Mouse (Mus musculus) embryo, embryonic 9.5 days (tissue): ENCODE measurements at regions not wholly inside any gene's neighbourhood (a gene's known extent, or its start where the extent isn't known, plus 50 kb on each side); places are given as distances from the start of the nearest gene placed in this dataset.

ENCODE experiments used
- DNase-seq: peaks from one replicate; pipeline ENCODE4 v3.0.0-alpha.2; 2017; ENCODE audit errors: extremely low spot score

DNA sequence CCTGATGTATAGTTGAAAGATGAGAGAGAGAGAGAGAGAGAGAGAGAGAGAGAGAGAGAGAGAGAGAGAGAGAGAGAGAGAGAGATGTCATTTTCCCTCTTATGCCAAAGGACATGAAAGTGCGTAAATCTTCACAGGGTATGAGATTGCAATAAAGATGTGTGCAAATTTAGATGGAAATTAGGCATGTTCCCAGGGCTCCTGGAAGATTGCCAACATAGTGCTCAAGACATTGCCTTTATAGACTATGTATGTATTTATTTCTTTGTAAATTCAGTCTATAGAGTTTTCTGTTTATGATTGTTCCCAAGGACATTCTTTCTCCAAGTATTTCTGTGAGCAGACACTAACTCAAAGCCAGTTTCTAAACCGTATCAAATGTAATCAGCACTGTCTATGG lies 376.5 kb upstream of the Zeb2 start:
- DNase-seq = no peak

DNA sequence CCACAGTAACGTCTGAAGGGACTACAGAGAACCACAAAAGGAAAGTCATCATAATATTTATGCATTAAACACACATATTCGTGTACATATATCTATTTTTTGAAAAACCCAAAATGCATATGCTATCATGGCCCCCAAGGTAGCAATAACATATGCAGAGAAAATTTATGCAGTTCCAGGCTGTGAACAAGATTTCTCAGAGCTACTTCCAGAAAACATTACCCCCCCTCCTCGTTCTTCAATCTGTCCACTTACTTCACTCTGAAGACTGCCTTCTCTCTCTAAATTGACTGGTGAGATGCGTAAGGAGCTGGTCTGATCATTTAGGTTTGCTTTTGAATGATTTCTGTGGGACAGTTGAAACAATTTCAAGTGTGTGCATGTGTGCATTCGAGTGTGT lies 369.3 kb upstream of the Zeb2 start:
- DNase-seq = no peak

DNA sequence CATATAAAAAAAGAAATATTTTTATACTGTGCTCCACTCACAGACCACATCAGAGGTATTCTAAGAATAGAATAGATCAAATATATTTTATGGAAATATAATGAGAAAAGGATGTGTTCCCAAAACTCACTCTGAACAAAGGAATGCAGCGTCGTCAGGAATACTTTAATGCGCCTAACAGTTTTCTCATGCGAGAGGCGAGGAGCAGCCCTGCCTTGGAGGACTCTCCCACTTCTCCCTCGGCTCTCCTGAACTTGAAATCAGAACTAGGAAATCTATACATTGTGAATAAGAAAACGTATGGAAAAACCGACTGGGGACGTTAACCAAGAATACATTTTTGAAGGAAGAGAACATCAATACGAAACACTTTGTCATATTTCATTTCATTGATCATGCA lies 368.3 kb upstream of the Zeb2 start:
- no peak for DNase-seq

DNA sequence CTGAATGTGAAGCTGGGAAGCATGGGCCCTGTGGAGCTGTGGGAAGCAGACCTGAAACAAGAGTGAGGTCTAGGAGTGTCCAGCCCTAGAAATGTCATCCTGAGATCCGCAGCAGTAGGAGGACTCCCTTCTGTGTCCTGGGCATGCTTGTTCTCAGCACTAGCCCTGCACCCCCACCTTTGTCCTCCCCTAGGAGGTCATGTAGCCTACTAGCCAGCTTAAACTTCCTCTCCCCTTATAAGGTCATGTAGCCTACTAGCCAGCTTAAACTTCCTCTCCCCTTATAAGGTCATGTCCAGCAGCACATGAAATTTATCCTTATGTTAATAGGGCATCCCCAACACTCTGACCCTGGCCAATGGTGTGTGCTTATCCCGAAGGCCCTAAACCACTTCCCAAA lies 363.5 kb upstream of the Zeb2 start:
- no peak for DNase-seq

DNA sequence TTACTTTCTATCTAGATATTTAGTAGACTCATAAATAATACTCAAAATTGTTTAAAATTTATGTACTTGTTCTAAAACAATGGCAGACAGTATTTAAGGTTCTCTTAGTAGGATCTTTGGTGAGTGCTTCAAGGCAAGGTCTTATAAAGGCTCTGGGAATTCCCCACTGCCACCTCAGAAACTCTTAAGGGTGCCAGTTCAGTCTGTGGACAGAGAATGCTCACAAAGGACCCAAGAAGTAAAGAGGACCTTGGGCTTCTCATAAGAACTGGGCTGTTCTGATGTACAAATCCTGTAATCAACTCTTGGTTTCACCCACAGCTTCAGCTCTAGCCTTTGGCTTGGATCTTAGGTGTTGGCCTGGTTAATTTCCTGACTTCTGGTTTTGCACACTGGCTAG lies 358.8 kb upstream of the Zeb2 start:
- DNase-seq = no peak

DNA sequence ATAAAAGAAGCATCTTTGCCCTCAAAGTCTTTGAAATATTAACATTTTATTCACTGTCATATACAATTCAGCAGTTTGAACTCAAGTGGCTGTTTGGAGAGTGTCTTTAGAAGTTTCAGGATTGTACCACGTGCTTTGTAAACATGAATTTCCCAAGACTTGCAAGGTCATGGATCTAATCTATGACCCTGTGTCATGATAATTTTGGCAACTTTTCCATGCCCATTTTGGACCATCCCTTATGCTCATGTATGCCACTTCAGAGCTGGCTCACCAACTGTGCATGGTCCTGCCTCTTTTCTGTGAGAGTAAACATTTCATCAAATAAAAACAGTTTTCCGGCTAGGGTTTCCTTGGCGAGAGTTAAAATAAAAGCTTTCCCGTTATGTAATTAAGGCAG lies 347.1 kb upstream of the Zeb2 start:
- DNase-seq = no peak

DNA sequence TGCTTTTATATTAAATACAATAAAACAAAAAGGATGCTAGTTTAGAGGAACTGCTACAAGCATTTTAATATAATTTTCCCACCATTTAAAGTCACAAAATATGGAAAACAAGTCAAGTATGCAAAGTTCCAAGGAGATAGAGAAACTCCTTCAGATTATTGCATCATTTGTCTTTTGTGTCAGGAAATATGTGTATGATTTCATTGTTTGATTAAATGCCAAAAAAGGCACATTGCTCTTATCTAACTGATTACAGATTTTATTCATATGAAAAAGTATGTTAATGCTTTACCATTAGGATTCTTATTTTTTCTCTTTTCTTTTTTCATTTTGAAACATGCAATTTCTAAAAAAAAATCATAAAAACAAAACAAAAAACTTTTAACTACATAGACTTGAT lies 342.2 kb upstream of the Zeb2 start:
- DNase-seq = no peak

DNA sequence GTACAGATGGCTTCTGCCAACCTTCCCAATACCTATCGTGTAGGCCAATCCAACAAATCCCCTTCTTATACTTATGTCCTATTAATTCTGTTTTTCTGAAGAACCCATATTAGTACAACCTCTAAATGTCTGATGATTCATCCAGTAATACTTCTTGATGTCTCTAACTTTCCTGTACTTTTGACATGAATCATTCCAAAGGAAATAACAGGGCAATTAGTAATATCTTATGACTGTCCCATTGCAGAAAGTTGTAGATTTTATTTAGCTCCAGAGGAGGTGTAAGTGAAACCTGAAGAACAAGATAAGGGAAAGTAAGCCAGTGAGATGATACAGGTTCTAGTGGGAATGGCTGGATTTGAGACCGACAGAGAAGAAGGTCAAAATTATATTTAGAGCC lies 337.6 kb upstream of the Zeb2 start:
- no peak for DNase-seq

DNA sequence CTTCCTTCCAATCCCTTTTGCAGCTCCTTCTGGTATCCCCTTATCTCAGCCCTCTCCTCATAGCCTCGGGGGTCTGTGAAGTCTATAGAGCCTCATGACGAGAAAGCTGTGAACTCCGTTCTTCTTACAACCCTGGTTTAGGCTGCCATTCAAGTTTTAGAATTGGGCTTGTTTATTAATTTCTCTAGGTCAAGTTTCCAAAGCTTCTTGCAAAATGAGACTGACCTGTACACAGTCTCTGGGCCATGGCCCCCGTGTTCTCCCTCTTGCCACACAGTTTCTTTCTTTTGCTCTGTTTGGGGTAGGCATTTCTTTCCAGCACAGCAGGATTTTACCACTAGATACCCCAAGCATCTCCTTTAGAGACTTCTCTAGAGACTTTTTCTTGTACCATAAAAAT lies 322.0 kb upstream of the Zeb2 start:
- no peak for DNase-seq

DNA sequence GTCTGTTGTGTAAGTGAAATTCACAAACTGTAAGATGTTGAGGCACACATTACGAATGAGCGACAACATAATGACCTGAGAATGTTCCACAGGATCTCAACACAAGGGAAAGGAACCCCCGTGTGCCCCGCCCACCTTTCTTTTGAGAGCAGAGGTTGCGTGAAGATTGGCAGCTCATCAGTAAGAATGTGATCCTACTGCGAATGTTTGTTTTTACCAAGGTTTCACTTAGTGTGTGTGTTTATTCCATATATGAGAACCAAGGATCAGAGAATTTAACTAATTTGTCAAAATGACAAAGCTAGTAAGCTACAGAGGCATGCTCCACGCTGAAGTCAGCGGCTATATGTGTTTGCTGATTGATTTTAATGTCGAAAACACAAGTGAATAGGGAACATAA lies 321.5 kb upstream of the Zeb2 start:
- DNase-seq = no peak

DNA sequence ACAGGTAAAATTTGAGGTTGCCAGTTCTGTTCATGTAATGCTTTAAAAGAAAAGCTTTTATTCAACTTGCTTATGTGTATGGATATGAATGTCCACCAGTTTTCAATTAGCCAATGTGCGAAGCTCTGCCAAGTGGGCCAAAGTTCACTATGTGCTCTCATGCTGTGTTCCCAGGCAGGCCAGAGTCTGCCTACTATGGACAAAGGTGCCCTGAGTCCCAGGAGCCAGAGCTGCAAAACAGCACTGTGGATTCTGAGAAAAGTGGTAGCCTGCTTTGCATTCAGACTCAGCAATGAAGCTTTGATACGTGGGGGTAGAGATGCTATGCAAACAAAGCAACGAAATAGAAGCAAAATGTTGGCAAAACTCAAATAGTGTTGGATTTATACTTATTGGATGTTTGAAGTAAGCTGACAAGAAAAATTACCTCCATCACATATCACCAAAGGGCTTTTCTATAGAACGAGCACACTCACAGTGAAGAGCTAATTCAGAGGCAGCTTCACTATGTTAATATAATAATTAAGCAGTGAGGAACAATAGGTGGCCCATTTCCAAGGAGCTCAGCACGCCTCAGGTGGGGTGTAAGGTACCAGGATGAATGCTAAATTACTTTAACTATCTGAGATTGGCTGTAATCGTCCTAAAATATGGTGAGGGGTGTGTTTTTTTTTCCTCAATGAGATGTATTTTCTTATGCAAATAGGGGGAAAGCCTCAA lies 318.2 kb upstream of the Zeb2 start:
- DNase-seq = no peak

DNA sequence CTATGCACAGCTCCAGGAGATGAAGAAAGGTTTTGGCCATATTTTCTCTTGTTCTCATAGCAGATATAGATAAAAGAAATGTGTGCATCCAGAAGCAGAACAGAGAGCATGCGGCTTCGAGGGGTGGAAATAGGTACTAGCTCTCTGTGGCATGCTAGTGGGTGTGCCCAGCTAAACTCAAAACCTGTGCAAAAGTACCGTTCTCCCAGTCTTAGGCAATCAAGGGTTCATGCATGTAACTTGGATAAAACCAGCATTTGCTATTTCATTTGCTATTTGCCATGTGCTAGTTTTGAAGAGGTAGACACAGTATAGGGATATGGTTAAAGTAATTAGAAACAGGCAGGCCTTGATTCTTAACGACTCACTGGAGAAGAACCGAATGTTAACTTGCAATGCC lies 317.6 kb upstream of the Zeb2 start:
- no peak for DNase-seq

DNA sequence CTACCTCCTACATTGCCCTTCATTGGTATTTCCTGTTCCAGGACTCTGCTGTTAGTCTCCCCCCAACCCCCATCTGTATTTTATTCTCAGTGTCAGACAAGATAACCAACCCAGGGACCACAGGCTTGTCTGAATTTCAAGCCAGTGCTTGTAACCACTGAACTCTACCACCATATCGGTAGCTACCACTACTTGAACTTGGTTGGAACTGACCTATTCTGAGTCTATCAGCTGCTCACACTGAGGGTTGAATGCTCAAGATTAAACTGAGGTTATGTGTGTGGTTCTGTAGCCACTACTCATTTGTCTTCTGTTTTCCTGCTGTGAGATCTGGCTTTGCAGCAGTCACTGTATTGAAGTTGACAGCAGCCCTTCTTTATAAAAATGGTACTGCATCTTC lies 317.0 kb upstream of the Zeb2 start:
- DNase-seq = no peak

DNA sequence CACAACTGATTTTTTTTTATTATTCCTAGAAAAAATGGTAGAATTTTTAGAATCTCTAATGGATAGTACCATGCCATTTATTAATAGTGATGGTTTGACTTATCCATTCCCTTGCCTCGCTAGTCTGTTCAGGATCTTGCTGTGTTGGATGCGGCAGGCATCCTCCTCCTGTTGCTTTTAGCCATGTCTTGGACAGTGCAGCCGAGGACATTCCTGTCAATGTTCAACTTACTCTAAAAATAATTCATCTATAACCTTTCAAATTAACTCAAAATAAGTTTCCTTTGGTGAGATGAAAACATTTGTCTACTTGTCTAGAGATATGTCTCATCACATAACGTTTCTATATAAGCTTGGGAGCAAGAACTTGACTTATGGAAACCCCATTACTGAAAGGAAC lies 314.2 kb upstream of the Zeb2 start:
- no peak for DNase-seq

DNA sequence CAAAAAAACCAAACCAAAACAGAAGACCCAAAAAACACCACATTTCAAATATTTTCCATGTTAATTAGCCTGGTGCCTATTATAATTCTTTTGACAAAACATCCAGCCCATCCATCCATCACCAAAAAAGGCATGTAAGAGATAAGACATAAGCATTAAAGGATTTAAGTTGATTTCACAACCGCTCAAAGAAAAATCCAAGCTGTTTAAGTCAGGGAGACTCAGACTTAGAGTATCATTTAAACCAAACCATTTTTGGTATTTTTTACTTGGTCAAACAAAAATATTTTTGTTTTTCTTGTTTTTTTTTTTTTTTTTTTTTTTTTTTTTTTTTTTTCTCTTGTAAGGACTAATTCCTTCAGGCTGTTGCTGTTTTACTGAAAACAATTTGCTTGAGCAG lies 304.6 kb upstream of the Zeb2 start:
- DNase-seq = no peak

DNA sequence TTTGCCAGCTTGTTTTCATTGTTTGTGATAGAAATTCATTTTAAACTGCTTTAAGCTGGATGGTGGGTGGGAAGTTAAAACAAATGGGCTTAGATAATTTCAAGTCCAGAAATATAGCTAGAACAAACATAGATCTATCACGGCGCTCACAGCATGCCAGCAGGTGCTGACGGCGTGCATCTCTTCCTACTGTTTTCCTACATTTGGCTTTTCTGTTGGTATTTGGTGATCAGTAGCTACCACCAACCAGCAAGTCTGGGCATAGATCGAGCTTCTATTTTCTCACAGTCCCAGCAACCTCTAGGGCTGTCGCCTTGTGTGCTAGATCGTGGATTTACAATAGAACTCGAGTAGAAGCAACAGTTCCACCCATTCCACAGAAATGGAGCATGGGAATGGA lies 290.9 kb upstream of the Zeb2 start:
- DNase-seq = no peak

DNA sequence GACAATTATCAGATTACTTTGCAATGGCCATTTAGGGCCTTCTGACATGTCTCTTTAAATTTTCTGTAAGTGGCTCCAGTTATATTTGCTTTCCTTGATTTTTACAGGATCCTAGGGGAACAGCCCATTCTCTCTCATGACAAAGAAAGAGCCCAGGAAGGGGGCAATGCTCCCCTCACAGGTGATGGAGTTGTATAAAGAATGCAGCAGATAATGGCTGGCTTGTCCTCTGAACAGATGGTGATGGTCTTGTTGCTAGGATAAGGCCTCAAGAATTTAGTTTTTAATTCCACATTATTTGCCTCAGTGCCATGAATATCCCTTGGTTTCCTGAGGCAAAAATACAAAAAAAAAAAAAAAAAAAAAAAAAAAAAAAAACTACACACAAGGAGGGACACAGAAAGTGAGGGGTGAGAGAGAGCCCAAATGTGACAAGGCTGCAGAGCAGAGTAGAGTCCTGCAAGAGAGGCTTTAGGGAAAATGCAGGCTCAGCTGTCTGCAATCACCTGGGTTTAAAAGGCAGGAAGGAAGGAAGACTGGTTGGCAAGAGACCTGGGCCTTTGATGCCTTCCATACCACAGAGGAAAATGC lies 272.8 kb upstream of the Zeb2 start:
- no peak for DNase-seq

DNA sequence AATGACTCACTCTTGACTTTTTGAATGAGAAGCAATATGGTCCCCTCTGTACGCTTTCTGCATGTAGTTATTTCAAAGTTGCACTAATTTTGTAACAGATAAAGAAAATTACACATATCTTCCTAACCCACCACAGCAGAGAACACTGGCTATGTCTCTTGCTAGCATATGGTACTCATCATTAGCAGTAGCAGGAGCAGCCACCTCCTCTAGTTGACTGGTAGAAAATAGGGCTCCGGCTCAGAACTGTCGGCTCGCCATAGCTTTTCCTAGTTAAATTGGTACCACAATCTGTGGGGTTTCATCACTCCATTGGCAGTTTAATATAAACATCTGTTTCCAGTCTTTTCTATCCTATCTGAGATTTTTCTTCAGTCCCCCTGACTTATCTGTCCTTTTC lies 254.1 kb upstream of the Zeb2 start:
- DNase-seq = no peak

DNA sequence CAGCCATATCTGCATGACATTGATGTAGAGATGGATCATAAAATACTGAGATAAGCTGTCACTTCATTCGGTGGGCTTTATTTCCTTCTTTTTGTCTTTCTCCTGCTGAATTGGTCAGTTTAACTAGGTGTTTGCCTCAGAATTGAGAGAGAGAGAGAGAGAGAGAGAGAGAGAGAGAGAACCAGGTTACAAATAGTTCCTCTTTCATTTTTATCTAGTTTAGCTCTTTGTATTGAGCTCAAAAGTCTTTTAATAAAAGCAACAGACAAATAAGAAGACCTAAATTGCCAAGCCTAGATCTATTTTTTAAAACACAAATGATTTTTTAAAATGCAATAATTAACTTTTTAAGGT lies 253.4 kb upstream of the Zeb2 start:
- no peak for DNase-seq

DNA sequence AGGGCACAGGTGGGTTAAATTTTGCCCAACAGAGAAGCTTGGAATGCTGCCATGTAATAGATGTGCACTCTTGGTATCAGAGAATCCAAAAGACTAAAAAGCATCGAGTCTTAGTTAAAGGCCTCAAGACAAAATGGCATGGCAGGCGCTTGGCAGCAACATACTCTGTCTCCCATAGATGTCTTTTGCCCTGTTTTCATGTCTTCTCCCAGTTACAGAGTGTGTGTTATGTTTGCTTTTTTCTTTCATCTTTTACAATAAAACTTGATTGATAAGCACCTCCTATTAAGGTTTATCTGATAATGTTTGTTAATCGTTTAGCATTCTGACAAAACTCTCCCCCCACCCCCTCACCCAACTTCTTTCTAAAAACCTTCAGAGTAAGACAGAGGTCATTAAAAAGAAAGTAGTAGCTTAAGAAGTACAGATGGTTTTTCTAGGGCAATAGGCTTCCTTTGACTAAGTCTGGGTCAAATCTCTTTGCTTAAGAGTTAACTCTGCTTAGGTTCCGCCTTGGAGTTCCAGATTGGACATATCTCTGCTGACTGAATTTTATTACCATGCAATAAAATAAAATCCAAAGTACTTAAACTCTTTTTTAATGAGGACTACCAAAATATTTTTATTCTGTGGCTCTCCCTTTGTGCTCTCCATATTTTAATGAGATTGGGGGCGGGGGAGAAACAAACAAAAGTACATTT lies 252.9 kb upstream of the Zeb2 start:
- no peak for DNase-seq

DNA sequence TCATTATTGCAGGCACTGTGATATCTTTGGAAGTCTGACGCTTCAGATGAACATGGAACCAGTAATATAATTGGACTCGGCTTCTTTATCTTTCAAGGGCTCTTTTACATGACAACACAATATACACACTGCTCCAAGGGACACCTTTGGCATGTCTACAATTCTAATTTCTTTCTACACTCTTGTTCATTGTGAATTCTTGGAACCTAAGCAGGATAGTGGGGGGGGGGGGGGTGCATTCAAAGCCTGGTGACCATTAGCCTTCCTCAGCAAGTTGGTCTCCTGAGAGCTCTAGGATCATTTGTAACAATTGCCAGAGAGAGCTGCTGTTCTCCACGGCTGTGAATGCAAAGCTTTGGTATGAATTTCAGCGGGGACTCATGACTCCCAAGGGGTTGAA lies 252.2 kb upstream of the Zeb2 start:
- no peak for DNase-seq

DNA sequence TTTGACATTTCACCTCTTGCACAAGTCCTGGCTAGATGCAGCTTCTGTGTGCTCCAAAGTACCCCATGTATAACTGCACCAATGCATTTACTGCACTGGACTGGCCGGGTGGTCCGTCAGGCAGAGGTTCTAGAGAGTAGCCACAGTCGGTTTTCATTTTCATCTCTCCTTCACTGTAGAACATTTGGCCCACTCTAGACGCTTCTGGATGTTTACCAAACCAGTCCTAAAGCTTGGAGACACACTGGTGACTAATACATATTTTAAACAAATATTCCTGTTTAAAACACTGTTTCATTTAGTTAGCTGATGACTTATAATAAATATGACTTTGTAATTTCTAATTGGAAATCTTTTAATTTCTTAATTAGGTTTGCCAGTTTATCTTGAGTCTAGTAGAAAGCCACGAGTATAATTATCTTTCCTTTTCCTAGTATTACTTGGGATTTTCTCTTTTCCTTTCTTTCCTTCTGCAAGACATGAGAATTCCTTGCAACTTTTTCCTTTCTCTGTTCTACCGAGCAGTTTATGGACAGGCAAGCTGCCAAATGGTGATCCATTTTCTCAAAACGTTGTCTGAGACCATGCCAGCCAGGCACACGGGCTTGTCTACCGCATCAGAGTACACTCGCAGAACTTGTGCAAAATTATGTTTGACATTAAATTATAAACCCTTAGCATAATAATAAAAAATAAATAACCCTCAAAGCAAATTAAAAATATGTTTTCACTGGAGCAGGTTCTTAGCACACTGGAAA lies 250.4 kb upstream of the Zeb2 start:
- DNase-seq = no peak

DNA sequence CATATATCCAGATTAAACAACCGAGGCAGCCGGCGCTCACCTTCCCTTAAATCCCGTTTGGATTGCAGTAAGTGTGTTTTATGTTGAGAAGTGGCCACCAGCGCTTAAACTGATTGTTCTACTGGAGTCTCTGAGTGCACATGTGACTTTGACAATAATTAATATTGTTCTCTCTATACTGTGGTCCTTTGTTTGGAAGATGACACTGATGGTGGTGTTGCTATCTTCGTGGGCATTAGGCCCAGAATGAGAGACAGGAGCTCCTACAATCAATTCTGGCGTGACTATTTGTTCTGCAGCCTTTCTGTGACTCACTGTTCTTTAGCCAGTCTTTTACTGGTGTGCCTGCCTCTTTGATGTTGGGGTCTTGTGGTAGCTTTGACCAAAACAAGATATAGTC lies 240.1 kb upstream of the Zeb2 start:
- DNase-seq = no peak
